Mouse (Mus musculus) G1E (cell line): Measurements from ENCODE around the gene Fam151a.

ENCODE experiments used
- CTCF ChIP-seq: IDR thresholded peaks from 2 replicates; pipeline ENCODE4 v1.5.1; 2012; ENCODE audit warnings: low read depth, low read length, inconsistent platforms, mixed read lengths
- GATA1 ChIP-seq: IDR thresholded peaks from 2 replicates; pipeline ENCODE4 v1.6.1; 2012; ENCODE audit warnings: borderline replicate concordance, low read length, inconsistent platforms, mixed read lengths
- POLR2AphosphoS5 ChIP-seq: IDR thresholded peaks from 2 replicates; pipeline ENCODE4 v1.6.1; 2012; ENCODE audit warnings: low read depth, low read length, inconsistent platforms; ENCODE audit not compliant: insufficient replicate concordance

- TF ChIP-seq CTCF, result no peak
- TF ChIP-seq POLR2AphosphoS5, result no peak
- no peak for TF ChIP-seq GATA1
Measured at GRCm38 (mm10) chr4:106733636-106734035, at the start of gene Fam151a.
